Mouse (Mus musculus) layer of hippocampus, postnatal 10 days (tissue): ENCODE results near the gene Acer2. TPM values are rescaled to one million over a fixed set of nuclear protein-coding genes. Genes with fewer than 3 reads are reported as not detected.
"Not testable (repeated sequence)": the region's sequence is repeated elsewhere in the genome, so short reads cannot be mapped to it uniquely, and the experiment has no call there.

Experiments used
- DNase-seq, 2 experiments: peaks; one replicate each; pipeline ENCODE4 v3.0.0; 2021; ENCODE audit warnings: low spot score in 2 of 2
- long read RNA-seq: library from polyadenylated mRNA; stranded (forward); transcript quantifications from one replicate; pipeline ENCODE4 v2.0.0, GENCODE M21; 2023
- total RNA-seq, 2 experiments: library from RNA; stranded (reverse); gene quantifications; 2 replicates each; pipeline ENCODE4 v1.2.3; 2021

Gene Acer2
- 1 to 10 TPM; 2.5 to 3.0 TPM for total RNA-seq
- long read RNA-seq, partial matches to known transcripts, result 2 of 6 reads
- long read RNA-seq, other reads (novel, unspliced or antisense), result 2 of 6 reads

DNA sequence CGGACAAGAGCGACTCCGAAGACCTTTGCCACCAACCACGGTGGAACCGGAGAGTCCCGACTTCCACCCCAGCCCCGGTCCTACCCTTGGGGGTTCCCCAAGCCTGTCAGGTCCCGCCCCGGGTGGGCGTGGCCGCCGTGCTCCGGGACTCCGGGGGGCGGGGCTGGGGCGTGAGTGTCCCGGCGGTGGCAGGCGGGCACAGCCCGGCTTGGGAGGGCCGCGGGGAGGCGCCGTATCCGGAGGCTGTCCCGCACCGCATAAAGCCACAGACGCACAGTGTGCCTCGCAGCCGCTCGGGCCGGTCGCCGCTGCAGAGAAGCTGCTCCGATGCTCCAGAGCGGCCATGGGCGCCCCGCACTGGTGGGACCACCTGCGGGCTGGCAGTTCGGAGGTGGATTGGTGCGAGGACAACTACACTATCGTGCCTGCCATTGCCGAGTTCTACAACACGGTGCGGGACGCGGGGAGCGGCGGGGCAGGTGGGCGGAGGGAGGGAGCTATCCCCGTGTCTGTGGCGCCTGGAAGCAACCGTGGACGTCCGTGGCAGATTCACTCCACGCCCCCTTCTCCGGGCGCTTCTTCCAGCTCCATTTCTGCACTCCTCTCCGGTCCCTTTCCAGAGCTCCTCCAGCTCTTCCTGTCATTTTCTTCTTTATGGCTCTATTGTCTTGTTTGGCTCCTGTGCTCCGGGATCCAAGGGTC lies at the start of gene Acer2:
TSS of gene Acer2 (plus strand) at position 251 of the 702 bp plus-strand sequence.
- peak; percentile 66 to 83 for DNase-seq

DNA sequence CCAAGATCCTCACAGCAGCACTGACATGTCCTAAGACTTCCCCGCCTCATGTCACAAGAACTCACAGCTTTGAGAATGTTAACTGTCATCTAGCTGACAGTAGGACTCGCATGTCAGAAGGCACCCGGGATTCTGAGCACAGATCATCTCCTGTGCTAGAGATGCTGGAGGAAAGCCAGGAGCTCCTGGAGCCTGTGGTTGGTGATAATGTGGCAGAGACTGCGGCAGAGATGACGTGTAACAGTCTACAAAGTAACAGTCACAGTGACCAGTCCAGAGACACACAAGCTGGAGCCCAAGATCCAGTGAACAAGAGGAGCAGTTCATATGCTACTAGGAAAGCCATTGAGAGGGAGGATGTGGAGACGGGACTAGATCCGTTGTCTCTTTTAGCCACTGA lies 49.1 kb upstream of the Acer2 start:
- no peak for DNase-seq

DNA sequence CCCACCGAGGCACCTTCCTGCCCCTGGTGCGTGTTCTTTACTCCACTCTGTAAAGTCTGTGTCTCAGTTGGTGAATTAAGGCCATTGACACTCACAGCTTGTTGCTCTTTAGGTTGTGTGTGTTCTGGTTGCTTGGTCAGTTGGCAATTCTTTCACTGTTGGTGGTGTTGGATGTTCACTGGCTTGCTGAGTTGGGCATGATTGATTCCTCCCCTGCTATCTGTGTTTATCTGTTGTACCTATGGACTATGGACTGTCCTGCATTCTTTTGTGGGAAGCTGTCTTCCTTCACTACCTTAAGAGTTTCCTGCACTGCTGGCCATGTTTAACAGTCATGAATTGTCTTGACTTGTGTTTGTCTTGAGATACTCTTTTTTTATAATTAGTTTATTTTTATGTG lies 42.3 kb upstream of the Acer2 start:
- no peak for DNase-seq

DNA sequence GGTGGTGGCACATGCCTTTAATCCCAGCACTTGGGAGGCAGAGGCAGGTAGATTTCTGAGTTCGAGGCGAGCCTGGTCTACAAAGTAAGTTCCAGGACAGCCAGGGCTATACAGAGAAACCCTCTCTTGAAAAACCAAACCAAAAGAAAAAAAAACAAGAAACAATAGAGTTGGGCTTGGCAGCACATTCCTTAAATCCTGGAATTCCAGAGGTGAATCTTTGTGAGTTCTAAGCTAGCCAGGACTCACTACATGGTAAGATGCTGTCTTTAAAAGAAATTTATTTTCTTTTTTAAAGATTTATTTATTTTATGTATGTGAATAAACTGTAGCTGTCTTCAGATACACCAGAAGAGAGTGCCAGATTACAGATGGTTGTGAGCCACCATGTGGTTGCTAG lies 33.1 kb upstream of the Acer2 start:
- DNase-seq, result not testable (repeated sequence)

DNA sequence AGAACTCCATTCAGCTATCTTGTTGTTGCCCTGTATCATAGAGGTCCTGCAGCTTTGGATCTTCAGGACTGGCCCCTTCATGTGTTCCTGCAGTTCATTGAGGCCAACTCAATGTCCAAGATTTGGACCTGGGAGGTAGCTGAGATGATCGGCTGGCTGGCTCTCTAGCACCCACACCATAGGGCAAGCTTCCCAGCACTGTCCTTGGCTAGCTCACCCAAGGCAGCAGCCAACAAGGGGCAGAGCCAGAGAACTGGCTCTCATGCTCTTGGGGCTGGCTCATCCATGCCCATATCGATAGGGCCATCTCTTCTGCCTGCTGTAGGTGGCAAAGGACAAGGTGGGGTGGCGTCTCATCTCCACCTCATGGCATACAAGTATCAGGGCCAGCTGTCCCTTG lies 28.8 kb upstream of the Acer2 start:
- DNase-seq, result peak; percentile 19 to 31

DNA sequence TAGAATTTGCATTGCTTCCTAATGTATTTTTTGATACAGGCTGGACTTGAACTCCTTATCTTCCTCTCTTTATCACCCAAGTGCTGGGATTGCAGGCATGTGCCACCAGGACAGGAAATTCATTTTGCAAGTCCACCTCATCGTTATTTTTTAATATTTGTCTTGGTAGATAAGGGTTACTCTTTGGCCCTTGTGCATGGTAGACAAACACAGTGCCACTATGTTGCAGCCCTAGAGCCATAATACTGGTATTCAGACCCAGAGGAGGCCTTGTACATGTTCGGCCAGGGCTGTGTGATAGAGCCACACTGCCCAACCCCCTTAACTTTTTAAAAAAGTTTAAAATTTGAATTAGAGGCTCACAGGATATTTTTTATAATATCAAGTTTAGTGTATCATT lies 26.9 kb upstream of the Acer2 start:
- no peak for DNase-seq

DNA sequence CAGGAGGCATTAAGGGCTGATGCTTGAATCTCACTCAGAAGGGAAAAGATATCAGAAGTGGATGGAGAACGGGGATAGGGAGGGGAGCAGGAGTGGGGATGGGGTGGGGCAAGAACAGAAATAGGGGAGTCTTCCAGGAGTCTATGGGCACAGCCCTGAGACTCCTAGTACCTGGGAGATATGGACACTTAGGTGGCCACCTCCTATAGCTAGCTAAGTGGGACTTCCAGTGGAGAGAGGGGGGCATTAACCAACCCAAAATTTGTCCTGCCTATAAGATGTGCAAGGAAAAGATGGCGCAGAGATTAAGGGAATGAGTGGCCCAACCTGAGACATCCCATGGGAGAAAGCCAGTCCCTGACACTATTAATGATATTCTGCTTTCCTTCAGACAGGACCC lies 22.9 kb upstream of the Acer2 start:
- DNase-seq, result no peak

DNA sequence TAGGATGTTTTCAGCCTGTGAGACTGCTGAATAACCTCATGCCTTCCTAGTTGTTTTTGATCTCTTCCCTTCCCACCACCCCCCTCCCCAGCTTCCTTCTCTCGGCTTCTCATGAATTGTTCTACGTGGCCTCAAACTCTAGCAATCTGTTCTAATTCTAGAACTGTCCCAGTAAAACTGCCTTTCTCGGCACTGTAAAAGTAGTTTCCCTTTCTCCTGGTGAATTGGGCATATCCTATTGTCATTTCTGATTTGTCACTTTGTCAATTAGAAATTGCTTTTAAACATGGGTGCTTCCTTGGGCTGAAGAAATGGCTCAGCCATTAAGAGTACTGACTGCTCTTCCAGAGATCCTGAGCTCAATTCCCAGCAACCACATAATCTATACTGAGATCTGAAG lies 22.2 kb upstream of the Acer2 start:
- no peak for DNase-seq

DNA sequence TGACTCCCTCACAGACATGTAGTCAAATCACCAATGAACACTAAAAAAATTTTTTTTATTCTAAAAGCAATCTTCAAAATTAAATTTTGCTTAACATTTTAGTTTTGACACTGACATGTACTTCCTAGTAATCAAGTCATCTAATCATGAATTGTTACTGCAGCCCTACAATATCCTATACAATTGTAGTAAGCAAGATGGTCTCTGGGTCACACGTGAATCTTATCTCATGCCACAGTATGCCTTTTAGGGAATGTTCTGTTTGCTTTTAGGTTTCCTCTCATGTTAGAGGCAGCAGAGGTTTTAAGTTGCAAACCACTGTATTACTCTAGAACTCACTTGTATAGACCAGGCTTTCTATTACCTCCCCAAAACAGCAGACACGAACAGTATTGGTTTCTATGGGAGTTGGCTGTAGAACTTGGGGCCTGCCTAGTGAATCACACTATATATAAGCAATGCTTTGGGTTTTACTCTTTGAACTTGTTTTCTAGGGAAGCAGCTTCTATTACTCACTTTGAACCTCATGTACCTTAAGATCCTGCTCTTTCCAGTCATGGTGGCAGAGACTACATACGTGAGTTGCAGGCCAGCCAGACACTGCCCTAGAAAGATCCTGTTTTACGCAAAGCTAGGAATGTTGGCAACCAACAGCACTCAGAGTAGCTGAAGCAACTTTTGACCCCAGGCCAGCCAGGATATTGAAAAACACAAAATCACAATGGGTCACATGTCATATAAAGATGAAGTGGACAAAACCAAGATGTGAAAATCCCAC lies 21.2 kb upstream of the Acer2 start:
- no peak for DNase-seq

DNA sequence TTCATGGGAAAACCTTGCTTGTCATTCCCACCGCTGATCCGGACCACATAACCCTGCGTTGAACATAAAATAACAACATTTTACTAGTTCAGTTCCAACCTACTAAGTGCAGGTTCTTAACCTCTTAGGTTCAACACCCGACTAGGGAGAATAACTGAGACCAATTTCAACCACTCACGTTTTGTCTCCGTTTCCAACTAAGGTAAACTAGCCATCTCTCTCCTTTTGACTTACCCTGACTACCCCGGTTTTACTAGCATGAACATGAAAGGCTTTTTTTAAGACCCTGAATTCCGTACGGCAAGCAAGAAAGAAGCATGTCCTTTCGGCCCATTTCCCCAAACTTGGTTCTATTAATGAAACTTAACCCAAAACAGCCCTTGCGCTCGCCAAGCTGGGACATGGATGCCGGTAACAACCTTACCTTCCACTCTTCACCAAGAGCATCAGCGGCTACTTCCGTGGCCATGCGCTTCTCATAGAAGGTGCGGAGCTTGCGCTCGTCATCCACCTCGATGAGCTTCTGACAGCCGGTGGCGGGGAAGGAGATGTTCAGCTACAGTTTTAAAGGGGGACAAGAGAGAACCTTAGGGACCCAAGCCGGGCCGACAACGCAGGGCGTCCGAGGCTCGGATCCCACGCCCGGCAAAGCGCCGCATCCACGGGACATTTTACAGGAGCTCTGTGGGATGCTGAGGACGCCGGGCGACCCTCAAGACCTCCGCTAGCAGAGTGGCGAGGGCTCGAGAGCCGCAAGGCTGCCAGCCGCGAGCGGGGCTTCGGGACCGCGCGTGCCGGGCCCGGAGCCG lies 17.7 kb upstream of the Acer2 start:
- no peak for DNase-seq

DNA sequence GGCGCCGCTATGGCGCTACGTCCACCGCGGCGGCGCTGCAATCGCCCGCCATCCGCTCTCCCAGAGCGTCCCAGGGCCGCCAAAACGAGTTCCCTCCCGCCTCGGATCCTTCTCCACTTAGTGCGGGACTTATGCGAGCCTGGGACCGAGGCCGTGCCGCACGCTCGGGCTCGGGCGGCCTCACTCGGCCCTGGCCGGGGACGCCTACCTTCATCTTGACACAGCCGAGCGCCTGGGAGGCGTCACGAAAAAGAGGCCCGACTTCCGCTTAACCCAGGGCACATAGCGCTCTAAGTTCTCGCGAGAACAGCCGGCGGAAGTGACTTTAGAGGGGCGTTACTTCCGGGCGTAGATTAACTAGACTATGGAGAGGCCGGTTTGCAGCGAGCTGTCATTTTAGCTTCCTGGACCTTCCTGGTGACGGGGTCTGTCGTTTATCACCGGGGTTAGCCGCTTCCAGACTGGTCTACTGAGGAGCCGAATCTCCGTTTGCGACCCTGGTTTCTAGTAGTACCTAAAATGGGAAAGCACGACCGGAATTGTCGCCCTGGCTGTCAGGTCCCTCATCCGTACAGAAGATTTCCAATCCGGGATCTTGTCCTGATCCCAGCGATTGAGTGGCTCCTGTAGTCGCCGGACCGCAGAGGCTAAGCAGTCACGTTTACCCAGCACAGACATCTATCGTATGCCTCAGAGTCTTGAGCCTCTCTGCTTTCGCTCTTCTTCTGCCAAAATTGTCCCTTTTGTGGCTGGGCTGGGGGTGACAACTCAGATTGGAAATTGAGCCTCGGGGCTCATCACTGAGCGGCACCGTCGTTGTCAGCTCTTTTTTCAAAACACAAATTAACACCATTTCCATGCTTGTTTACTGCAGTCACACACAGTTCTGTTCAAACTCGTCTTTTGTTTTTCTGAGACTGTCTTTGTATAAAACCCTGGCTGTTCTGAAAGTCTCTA lies 16.8 kb upstream of the Acer2 start, which contains the start of gene Rps6:
TSS of gene Rps6 (minus strand) at position 300 of the 957 bp plus-strand sequence.
- DNase-seq, result peak; percentile 95 to 96

DNA sequence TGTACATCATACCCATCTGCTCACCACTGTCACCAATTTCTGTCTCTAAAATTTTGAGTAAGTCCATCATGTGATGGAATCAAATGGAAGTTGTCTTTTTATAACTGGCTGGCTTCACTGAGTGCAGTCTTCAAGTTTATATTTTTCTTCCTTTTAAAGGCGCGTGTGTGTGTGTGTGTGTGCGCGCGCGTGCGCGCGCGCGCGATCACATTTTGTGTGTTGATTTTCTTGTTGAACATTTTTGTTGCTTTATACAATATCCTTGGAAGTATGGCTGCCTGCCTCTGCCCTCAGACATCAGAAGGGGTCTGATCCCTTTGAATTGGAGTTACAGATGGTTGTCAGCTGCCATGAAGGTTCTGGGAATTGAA lies 16.1 kb upstream of the Acer2 start:
- no peak for DNase-seq

DNA sequence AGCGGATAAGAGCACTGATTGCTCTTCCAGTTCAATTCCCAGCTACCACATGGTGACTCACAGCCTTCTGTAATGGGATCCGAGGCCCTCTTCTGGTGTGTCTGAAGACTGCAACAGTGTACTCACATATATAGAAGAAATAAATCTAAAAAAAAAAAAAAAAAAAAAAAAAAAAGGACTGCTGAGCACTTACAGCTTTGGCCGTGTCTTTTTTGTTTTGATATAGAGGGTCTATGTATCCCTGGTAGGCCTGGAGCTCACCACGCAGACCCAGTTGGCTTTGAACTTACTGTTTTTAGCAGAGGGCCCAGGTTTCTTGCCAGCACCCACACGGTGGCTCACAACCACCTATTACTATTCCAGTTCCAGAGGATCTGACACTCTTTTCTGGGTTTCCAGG lies 10.1 kb upstream of the Acer2 start:
- DNase-seq, result no peak

DNA sequence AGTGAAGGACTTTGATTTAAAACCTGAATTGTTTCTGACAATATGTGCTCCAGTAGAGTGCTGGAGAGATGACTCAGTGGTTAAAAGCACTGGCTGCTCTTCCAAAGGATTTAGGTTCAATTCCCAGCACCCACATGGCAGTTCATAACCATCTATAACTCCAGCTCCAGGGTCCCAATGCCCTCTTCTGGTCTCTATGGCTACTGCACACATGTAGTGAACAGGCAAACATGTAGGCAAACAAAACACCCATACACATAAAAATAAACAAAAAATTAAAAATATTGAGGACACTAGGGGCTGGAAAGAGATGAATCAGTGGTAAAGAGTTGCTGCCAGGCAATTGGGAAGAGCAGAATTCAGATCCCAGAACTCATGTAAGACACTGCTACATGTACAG lies 2.2 kb upstream of the Acer2 start:
- no peak for DNase-seq

DNA sequence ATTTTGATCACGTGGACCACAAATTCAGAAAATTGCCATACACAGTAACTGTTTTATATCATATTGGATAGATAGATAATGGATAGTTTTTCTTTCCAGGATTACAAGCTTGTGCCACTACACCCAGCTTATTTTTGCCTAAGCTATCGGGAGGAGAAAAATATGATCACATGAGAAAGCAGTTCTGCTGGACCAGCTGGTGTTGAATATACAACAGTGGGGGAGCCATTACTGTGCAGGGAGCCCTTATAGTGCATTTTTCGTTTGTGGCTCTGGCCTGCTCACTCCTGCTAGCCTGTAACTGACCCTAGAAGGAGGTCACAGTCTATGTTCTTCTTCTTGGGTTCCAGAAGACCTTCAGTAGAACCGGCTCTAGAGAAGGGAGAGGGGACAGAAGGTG lies 1.1 kb upstream of the Acer2 start:
- peak in 1 of 2 experiments; percentile 18 for DNase-seq

DNA sequence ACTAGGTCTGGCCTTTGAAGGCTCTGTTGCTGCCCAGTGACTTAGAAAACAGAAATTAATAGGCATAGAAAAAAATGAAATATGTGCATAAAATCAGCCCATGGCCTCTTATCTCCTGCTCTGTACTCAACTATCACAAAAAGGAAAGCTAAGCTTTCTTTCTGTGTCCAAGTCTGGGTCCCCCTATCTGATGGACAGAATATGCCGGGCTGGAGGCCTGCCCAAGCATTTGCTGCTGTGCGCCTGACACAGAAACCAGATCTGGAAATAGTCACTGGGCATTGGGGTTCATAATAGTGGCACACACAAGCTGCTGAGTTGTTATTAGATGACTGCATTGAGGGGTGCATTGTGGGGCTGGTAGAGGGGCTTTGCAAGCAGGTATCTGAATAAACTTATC lies 5.3 kb downstream of the Acer2 start:
- no peak for DNase-seq

DNA sequence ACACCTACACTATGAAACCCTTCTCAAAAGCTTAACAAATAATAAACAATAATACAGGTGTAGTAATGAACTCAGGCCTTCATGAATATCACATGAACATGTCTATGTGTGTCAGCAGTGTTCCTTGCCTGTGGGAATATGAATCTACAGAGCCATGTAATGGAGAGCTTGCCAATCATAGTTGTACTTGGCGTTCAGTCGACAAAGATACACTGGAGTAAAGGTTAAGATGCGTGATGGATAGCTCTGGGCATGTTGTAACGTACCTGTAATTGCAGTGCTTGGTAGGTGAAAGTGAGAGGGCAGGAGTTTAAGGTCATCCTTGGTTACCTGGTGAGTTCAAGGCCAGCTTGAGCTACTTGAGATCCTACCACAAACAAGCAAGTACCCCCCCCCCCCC lies 7.0 kb downstream of the Acer2 start:
- no peak for DNase-seq

DNA sequence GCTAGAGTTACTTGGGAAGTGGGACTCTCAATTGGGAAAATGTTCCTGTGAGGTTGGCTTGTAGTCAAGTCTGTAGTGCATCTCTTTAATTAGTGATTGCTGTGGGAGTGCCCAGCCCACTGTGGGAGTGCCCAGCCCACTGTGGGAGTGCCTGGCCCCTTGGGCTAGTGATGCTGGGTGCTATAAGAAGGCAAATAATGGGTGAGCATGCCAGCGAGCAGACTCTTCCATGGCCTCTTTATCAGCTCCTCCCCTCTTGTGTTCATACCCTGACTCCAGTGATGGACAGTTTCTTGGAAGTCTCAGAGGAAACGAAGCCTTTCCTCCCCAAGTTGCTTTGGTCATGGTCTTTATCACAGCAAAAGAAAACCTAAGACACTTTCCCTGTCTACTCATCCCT lies 8.2 kb downstream of the Acer2 start:
- no peak for DNase-seq

DNA sequence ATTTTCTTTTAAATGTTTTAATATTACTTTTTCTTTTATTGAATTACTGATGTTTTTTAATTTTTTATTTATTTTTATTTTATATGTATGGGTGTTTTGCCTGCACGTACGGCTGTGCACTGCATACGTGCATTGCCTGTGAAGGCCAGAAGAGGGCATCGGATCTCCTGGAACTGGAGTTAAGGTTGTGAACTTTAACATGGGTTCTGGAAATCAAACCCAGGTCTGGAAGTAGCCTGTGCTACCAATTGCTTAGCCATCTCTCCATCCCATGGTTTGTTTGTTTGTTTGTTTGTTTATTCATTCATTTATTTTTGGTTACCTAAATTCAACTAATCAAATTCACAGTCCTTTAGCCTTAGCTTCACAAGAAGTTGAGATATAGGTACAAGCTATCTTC lies 10.7 kb downstream of the Acer2 start:
- DNase-seq, result peak in 1 of 2 experiments; percentile 26

DNA sequence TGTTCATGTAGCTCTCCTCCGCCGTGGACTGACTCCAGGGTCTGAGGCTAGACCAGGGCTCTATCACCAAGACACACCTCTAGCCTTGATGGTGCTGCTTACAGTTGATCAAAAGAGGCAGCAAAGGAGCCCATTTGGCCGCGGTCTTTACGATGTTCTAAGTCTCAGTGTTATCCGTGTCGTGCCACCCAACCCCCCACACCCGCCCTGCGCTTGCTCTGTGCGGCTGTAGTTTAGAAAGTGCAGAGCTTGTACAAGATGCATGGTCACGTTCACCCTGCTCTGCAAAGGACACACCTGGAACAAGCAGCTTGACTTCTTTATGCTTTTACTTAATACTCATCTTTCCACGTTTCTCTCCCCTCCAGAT lies 11.6 kb downstream of the Acer2 start:
- DNase-seq, result no peak
